Mouse (Mus musculus) hindbrain, embryonic 14.5 days (tissue): Measurements from ENCODE around the gene Sema4d. TPM values are rescaled to one million over a fixed set of nuclear protein-coding genes. Genes with fewer than 3 reads are reported as not detected.

Experiments used
- ATAC-seq: fragments of 200-750 bp; cut with Nextera tagmentation; 2 replicates; pipeline ENCODE4 v1.8.0; 2017; ENCODE audit warnings: moderate number of reproducible peaks, mild to moderate bottlenecking, moderate TSS enrichment, moderate library complexity; ENCODE audit not compliant: low FRiP score
- DNase-seq: peaks from one replicate; pipeline ENCODE4 v3.0.0-alpha.2; 2015; ENCODE audit warnings: low spot score
- H3K27ac ChIP-seq: fragments of 300-500 bp; sonication (generic); 2 replicates; pipeline ENCODE4 v1.5.1; 2014; ENCODE audit warnings: mild to moderate bottlenecking, moderate library complexity
- H3K27me3 ChIP-seq: fragments of 300-500 bp; sonication (generic); 2 replicates; pipeline ENCODE4 v1.6.1; 2014; ENCODE audit warnings: mild to moderate bottlenecking, low read length, mixed read lengths; ENCODE audit not compliant: control insufficient read depth, insufficient read depth
- H3K36me3 ChIP-seq: fragments of 300-500 bp; sonication (generic); replicated peaks from 2 replicates; pipeline ENCODE4 v1.6.1; 2014; ENCODE audit not compliant: control insufficient read depth, insufficient read depth
- H3K4me1 ChIP-seq: fragments of 300-500 bp; sonication (generic); replicated peaks from 2 replicates; pipeline ENCODE4 v1.6.1; 2014; ENCODE audit warnings: antibody characterized with exemption, low read length, mixed read lengths; ENCODE audit not compliant: control insufficient read depth, insufficient read depth
- H3K4me2 ChIP-seq: fragments of 300-500 bp; sonication (generic); replicated peaks from 2 replicates; pipeline ENCODE4 v1.6.1; 2014; ENCODE audit warnings: mild to moderate bottlenecking, moderate library complexity
- H3K4me3 ChIP-seq: fragments of 300-500 bp; sonication (generic); replicated peaks from 2 replicates; pipeline ENCODE4 v1.5.1; 2014; ENCODE audit warnings: mild to moderate bottlenecking, low read length
- H3K9ac ChIP-seq: fragments of 300-500 bp; sonication (generic); 2 replicates; pipeline ENCODE4 v1.6.1; 2014
- H3K9me3 ChIP-seq: fragments of 300-500 bp; sonication (generic); 2 replicates; pipeline ENCODE4 v1.6.1; 2016; ENCODE audit warnings: low read length; ENCODE audit not compliant: control insufficient read depth
- WGBS: fragments of 180-500 bp; shearing (Covaris S2); extraction: QIAGEN DNeasy Blood & Tissue Kit; methylation state at CpG from one replicate; pipeline ENCODE4 v1.1.7; 2014; 5-methylcytosine and 5-hydroxymethylcytosine counted together
- polyA plus RNA-seq: library from polyadenylated mRNA; unstranded; fragments of >200 nt; fragmentation: Nextera tagmentation; extraction: Ambion mirVana; gene quantifications from 2 replicates; pipeline ENCODE4 v1.2.1, GENCODE M21; 2014

Sema4d gene
- polyA plus RNA-seq, 1 experiment from 2014 or later: 16.2 TPM

GRCm38 (mm10) chr13:51787858-51788257, 5.7 kb downstream of the Sema4d start:
- Histone ChIP-seq H3K9ac (no peak overlapping the region), H3K4me3 (no peak overlapping the region), H3K36me3 (no peaks in the 10 kb centered on the region), H3K27me3 (0 out of 2 replicates have a peak, but pooled peaks cover 4% of the 10 kb centered on the region), H3K4me1 (peaks cover 18% of the 10 kb centered on the region), H3K27ac (no peak overlapping the region), H3K4me2 (no peak overlapping the region), H3K9me3 (no peaks in the 10 kb centered on the region)
- DNase-seq (no peak), ATAC-seq (no peak)
- 37% methylated on average over 2 of the region's 2 CpGs for WGBS

- no peaks in the 10 kb centered on the region for H3K27me3 ChIP-seq
- ATAC-seq: no peak
- no peaks in the 10 kb centered on the region for H3K9me3 ChIP-seq
- peaks cover 6% of the 10 kb centered on the region for H3K4me1 ChIP-seq
- H3K4me2 ChIP-seq: no peak overlapping the region
- H3K4me3 ChIP-seq: no peak overlapping the region
- H3K36me3 ChIP-seq: no peaks in the 10 kb centered on the region
- 83% methylated on average over 4 of the region's 4 CpGs for WGBS
- H3K27ac ChIP-seq: no peak overlapping the region
- DNase-seq: no peak
- no peak overlapping the region for H3K9ac ChIP-seq
Observed at GRCm38 (mm10) chr13:51786616-51787015, 6.9 kb downstream of the Sema4d start.

- no peak overlapping the region for H3K9ac ChIP-seq
- no peaks in the 10 kb centered on the region for H3K4me1 ChIP-seq
- no peaks in the 10 kb centered on the region for H3K9me3 ChIP-seq
- no peak overlapping the region for H3K4me2 ChIP-seq
- H3K36me3 ChIP-seq: no peaks in the 10 kb centered on the region
- ATAC-seq (no peak), DNase-seq (no peak)
- 94% methylated on average over 8 of the region's 8 CpGs for WGBS
- H3K27ac ChIP-seq: no peak overlapping the region
- H3K4me3 ChIP-seq: no peak overlapping the region
- H3K27me3 ChIP-seq: no peaks in the 10 kb centered on the region
Observed at GRCm38 (mm10) chr13:51784476-51784875, 9.1 kb downstream of the Sema4d start.

- Histone ChIP-seq H3K4me3 (no peak overlapping the region), H3K27ac (no peak overlapping the region), H3K27me3 (no peaks in the 10 kb centered on the region), H3K9ac (no peak overlapping the region), H3K9me3 (no peaks in the 10 kb centered on the region), H3K4me1 (no peaks in the 10 kb centered on the region), H3K36me3 (no peaks in the 10 kb centered on the region), H3K4me2 (no peak overlapping the region)
- 73% methylated on average over 6 of the region's 6 CpGs for WGBS
- ATAC-seq: no peak
- DNase-seq: no peak
Observed at GRCm38 (mm10) chr13:51783857-51784256, 9.7 kb downstream of the Sema4d start.

GRCm38 (mm10) chr13:51780509-51781155, 12.9 kb downstream of the Sema4d start:
- H3K36me3 ChIP-seq: no peaks in the 10 kb centered on the region
- no peak overlapping the region for H3K27ac ChIP-seq
- WGBS: 93% methylated on average over 10 of the region's 10 CpGs
- no peak overlapping the region for H3K9ac ChIP-seq
- no peak overlapping the region for H3K4me3 ChIP-seq
- DNase-seq: no peak
- H3K9me3 ChIP-seq: no peaks in the 10 kb centered on the region
- H3K4me2 ChIP-seq: no peak overlapping the region
- peaks cover 10% of the 10 kb centered on the region; the same call in 1 of the 2 replicates for H3K4me1 ChIP-seq
- no peak for ATAC-seq
- no peaks in the 10 kb centered on the region for H3K27me3 ChIP-seq

- Histone ChIP-seq H3K4me3 (no peak overlapping the region), H3K9me3 (no peaks in the 10 kb centered on the region), H3K4me1 (peaks cover 10% of the 10 kb centered on the region; the same call in 1 of the 2 replicates), H3K36me3 (no peaks in the 10 kb centered on the region), H3K9ac (no peak overlapping the region), H3K27ac (no peak overlapping the region), H3K4me2 (no peak overlapping the region), H3K27me3 (no peaks in the 10 kb centered on the region)
- WGBS: 81% methylated on average over 25 of the region's 25 CpGs
- DNase-seq (no peak), ATAC-seq (no peak)
Observed at GRCm38 (mm10) chr13:51778983-51779962, 14.3 kb downstream of the Sema4d start.

- H3K27ac ChIP-seq: no peak overlapping the region
- H3K9me3 ChIP-seq: no peaks in the 10 kb centered on the region
- no peak overlapping the region for H3K4me3 ChIP-seq
- no peaks in the 10 kb centered on the region for H3K36me3 ChIP-seq
- ATAC-seq: no peak
- H3K27me3 ChIP-seq: no peaks in the 10 kb centered on the region
- peaks cover 10% of the 10 kb centered on the region; the same call in 1 of the 2 replicates for H3K4me1 ChIP-seq
- 90% methylated on average over 11 of the region's 11 CpGs for WGBS
- no peak for DNase-seq
- H3K4me2 ChIP-seq: no peak overlapping the region
- no peak overlapping the region for H3K9ac ChIP-seq
Observed at GRCm38 (mm10) chr13:51778351-51778982, 15.1 kb downstream of the Sema4d start.

GRCm38 (mm10) chr13:51777738-51778274, 15.7 kb downstream of the Sema4d start:
- Histone ChIP-seq H3K4me2 (no peak overlapping the region), H3K36me3 (no peaks in the 10 kb centered on the region), H3K27me3 (no peaks in the 10 kb centered on the region), H3K4me3 (no peak overlapping the region), H3K9me3 (no peaks in the 10 kb centered on the region), H3K4me1 (peaks cover 10% of the 10 kb centered on the region; the same call in 1 of the 2 replicates), H3K27ac (peak overlapping the region; percentile 55; the same call in 1 of the 2 replicates), H3K9ac (no peak overlapping the region)
- DNase-seq (no peak), ATAC-seq (no peak; the same call in 1 of the 2 replicates)
- WGBS: 45% methylated on average over 6 of the region's 6 CpGs
